Mouse (Mus musculus): ENCODE data around the gene Mapk8ip1. TPM values are rescaled to one million over a fixed set of nuclear protein-coding genes. Genes with fewer than 3 reads are reported as not detected.

Mapk8ip1 gene
- polyA plus RNA-seq, 1 experiment from 2014 or later: 2.6 TPM

DNA sequence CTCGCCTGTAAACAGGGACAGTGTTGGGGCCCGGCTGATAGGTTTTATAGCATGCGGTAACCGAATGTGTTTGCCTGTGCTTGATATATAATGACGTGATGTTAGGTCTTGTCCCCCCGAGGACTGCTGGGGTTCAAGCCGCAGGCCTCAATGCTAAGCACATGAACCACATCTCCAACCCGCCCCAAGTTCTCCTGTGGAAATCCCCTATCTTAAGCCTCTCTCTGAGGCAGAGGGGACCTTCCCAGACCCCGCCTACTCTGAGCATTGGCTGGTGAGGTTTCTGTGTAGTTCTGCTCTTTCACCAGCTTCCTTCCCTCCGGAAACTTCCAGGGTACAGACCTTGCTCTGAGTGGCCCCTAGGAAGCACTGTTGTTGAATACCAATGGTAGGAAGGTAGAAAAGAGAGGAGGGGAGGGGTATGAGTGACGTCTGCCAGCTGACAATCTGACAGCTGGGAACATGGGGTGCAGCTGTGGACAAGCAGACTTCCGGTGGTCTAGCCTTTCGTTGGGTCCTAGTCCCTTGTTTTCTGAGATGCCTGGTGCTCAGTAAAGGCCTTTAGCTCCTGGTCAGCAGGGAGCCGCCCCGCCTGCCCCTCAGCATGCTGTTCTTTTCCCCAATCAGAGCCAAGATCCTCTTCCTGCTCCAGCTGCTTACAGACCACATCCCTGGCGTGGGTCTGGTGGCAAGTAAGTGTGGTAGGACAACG is 21.1 kb downstream of the Mapk8ip1 start:
- H3K36me3 ChIP-seq (replicated peaks; ENCODE audit: insufficient read depth, low read length): peaks cover 53% of the 10 kb centered on the region
- DNase-seq: no peak
- no peak overlapping the region for H3K4me2 ChIP-seq (ENCODE audit: low read depth, low read length)
- no peak for TF ChIP-seq EP300 (IDR thresholded peaks at IDR 0.05; ENCODE audit: low read depth)
- no peak for TF ChIP-seq CTCF (IDR thresholded peaks at IDR 0.05; ENCODE audit: low read depth)
- no peak overlapping the region for H3K9ac ChIP-seq (replicated peaks)
- H3K4me1 ChIP-seq (ENCODE audit: insufficient read depth): peaks cover 10% of the 10 kb centered on the region
- H3K27me3 ChIP-seq (ENCODE audit: insufficient read depth, low read length): no peaks in the 10 kb centered on the region
- ATAC-seq: no peak
- no peak overlapping the region for H3K4me3 ChIP-seq (ENCODE audit: low read depth, low read length)
- no peak overlapping the region for H3K27ac ChIP-seq (ENCODE audit: low read depth)
- H3K9me3 ChIP-seq (ENCODE audit: low read length): no peaks in the 10 kb centered on the region
- WGBS (ENCODE audit: insufficient replicate concordance): 79% methylated on average over 17 of the region's 17 CpGs

DNA sequence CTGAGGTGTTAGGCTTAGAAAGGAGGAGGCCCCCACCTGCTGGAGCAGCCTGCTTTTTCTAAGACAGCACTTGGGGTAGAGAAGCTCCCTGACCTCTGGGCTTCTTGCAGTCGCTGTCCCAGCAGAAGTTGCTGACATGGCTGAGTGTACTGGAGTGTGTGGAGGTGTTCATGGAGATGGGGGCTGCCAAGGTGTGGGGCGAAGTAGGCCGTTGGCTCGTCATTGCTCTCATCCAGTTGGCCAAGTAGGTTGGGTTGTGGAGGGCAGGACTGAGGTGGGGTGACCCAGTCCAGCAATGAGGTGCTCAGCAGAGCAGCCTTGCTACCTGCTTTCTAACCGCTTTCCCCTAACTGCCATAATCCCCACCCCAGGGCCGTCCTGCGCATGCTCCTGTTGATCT is 23.7 kb downstream of the Mapk8ip1 start:
- DNase-seq: no peak
- no peak overlapping the region for H3K9ac ChIP-seq (replicated peaks)
- H3K27ac ChIP-seq (ENCODE audit: low read depth): no peak overlapping the region
- H3K36me3 ChIP-seq (replicated peaks; ENCODE audit: insufficient read depth, low read length): peaks cover 49% of the 10 kb centered on the region
- no peak overlapping the region for H3K4me3 ChIP-seq (ENCODE audit: low read depth, low read length)
- no peaks in the 10 kb centered on the region for H3K9me3 ChIP-seq (ENCODE audit: low read length)
- H3K4me1 ChIP-seq (ENCODE audit: insufficient read depth): peaks cover 14% of the 10 kb centered on the region
- TF ChIP-seq EP300 (IDR thresholded peaks at IDR 0.05; ENCODE audit: low read depth) (no peak), CTCF (IDR thresholded peaks at IDR 0.05; ENCODE audit: low read depth) (no peak)
- H3K27me3 ChIP-seq (ENCODE audit: insufficient read depth, low read length): no peaks in the 10 kb centered on the region
- no peak for ATAC-seq
- WGBS (ENCODE audit: insufficient replicate concordance): 93% methylated on average over 7 of the region's 7 CpGs
- no peak overlapping the region for H3K4me2 ChIP-seq (ENCODE audit: low read depth, low read length)

DNA sequence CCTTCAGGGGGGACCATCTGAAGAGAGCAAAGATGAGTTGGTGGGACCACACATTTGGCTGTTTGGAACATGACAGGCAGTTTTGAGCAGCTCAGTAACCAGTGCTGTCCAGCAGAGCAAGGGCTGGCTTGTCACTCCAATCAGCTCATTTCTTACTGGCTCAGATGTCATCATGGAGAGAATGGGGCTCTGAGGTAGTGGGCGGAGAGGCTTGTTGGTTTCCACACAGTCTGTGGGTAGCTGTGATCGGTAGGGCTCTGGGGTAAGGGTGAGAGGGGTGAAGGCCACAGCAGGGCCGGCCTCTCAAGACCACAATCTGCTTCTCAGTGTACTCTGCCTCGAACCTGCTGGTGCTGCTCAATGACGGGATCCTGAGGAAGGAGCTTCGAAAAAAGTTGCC is 24.8 kb downstream of the Mapk8ip1 start:
- 58% methylated on average over 6 of the region's 6 CpGs for whole genome bisulfite sequencing (ENCODE audit: insufficient replicate concordance)
- DNase-seq: peak; percentile 54

DNA sequence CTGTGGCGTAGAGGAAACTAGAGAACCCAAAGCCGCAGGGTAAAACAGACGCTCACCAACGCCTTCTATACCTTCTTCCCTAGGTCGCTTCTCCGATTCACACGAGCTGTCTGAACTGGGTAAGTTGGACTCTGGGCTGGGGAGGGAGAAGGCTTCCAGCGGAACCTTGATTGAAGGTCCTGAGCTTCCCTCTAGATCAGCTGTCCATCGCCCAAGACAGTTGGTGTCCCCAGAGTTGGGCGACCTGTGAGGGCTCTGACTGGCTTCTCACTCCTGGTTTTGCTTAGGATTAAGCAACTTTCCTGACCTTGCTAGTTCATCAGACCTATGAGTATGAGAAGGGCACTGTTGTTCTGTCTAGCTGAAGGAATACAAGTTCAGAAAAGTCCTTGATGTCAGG is 25.3 kb downstream of the Mapk8ip1 start:
- Histone ChIP-seq H3K4me1 (ENCODE audit: insufficient read depth) (peaks cover 24% of the 10 kb centered on the region), H3K4me3 (ENCODE audit: low read depth, low read length) (peak overlapping the region; percentile 85), H3K9me3 (ENCODE audit: low read length) (no peaks in the 10 kb centered on the region), H3K27ac (ENCODE audit: low read depth) (peak overlapping the region; percentile 89), H3K4me2 (ENCODE audit: low read depth, low read length) (peak overlapping the region; percentile 95), H3K9ac (replicated peaks) (peak overlapping the region; percentile 83), H3K27me3 (ENCODE audit: insufficient read depth, low read length) (peaks cover 6% of the 10 kb centered on the region), H3K36me3 (replicated peaks; ENCODE audit: insufficient read depth, low read length) (peaks cover 37% of the 10 kb centered on the region)
- ATAC-seq (no peak), DNase-seq (peak; percentile 31)
- WGBS (ENCODE audit: insufficient replicate concordance): 6% methylated on average over 10 of the region's 10 CpGs
- no peak for TF ChIP-seq CTCF (IDR thresholded peaks at IDR 0.05; ENCODE audit: low read depth)
- no peak for TF ChIP-seq EP300 (IDR thresholded peaks at IDR 0.05; ENCODE audit: low read depth)

More for the DNA sequence above, 24.8 kb downstream of the Mapk8ip1 start:
- peaks cover 42% of the 10 kb centered on the region for H3K36me3 ChIP-seq (replicated peaks; ENCODE audit: insufficient read depth, low read length)
- H3K4me2 ChIP-seq (ENCODE audit: low read depth, low read length): peak overlapping the region; percentile 95
- peak; percentile 53 for ATAC-seq
- H3K27me3 ChIP-seq (ENCODE audit: insufficient read depth, low read length): 0 out of 2 replicates have a peak, but pooled peaks cover under 1% of the 10 kb centered on the region
- no peaks in the 10 kb centered on the region for H3K9me3 ChIP-seq (ENCODE audit: low read length)
- peak overlapping the region; percentile 83 for H3K9ac ChIP-seq (replicated peaks)
- peak overlapping the region; percentile 85 for H3K4me3 ChIP-seq (ENCODE audit: low read depth, low read length)
- TF ChIP-seq EP300 (IDR thresholded peaks at IDR 0.05; ENCODE audit: low read depth): no peak
- TF ChIP-seq CTCF (IDR thresholded peaks at IDR 0.05; ENCODE audit: low read depth): no peak
- H3K27ac ChIP-seq (ENCODE audit: low read depth): peak overlapping the region; percentile 89
- H3K4me1 ChIP-seq (ENCODE audit: insufficient read depth): peaks cover 18% of the 10 kb centered on the region

DNA sequence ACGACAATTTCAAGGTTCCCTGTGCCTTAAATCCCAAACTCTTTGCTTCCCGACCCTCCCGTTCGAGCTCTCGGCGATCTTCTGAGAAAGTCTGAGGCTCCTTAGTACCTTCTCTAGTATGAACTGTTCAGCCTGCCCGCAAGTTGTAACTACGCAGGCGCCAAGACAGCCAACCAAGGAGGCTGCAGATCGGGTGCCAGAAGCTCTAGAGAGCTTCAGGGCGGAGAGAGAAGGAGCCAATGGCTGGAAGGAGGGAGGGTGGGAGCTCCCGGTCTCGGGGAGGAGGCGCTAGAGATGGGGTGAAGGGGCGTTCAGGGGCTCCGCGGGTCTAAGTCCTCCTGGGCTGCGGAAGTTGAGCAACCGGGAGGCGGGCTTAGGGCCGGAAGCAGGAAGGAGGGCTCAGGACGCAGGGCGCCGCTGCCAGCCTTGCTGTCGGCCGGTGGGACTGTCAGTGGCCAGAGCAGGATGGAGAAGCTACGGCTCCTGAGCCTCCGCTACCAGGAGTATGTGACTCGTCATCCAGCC is 25.9 kb downstream of the Mapk8ip1 start:
- ATAC-seq: peak; percentile 91
- H3K27me3 ChIP-seq (ENCODE audit: insufficient read depth, low read length): peaks cover 12% of the 10 kb centered on the region
- H3K27ac ChIP-seq (ENCODE audit: low read depth): peak overlapping the region; percentile 89
- peak; percentile 96 for DNase-seq
- no peaks in the 10 kb centered on the region for H3K9me3 ChIP-seq (ENCODE audit: low read length)
- under 1% methylated on average over 25 of the region's 29 CpGs for WGBS (ENCODE audit: insufficient replicate concordance)
- peaks cover 24% of the 10 kb centered on the region for H3K4me1 ChIP-seq (ENCODE audit: insufficient read depth)
- H3K4me2 ChIP-seq (ENCODE audit: low read depth, low read length): peak overlapping the region; percentile 95
- H3K9ac ChIP-seq (replicated peaks): peak overlapping the region; percentile 83
- H3K4me3 ChIP-seq (ENCODE audit: low read depth, low read length): peak overlapping the region; percentile 85
- TF ChIP-seq CTCF (IDR thresholded peaks at IDR 0.05; ENCODE audit: low read depth) (no peak), EP300 (IDR thresholded peaks at IDR 0.05; ENCODE audit: low read depth) (peak; percentile 73; the same call in 1 of the 2 replicates)
- H3K36me3 ChIP-seq (replicated peaks; ENCODE audit: insufficient read depth, low read length): peaks cover 31% of the 10 kb centered on the region

DNA sequence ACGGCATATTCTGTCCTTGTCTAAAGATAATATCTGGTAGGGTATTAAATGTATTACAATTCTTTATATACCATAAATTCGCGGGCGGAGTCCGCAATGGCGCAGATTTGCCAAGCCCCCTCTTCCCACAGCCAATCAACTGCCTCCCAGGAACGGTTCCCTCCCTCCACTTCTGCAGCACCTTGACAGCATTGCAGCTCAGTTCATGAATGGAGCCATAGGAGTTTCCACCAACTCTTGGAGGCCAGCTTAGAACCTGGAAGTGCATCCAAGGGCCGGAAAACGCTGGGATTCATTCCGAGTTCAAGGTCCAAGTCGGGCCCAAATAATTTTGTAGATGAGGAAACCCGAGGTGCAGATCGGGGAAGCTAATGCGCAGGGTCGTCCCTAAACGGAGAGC is 26.5 kb downstream of the Mapk8ip1 start, which contains the start of the genes Pex16 and Large2:
Gene Pex16 (plus strand): TSS at position 163 of the 400 bp plus-strand sequence.
Gene Large2 (minus strand): TSS at position 356 of the 400 bp plus-strand sequence.
- H3K27ac ChIP-seq (ENCODE audit: low read depth): peak within 1 kb of the TSS; percentile 89
- peaks cover 24% of the 10 kb centered on the region for H3K36me3 ChIP-seq (replicated peaks; ENCODE audit: insufficient read depth, low read length)
- H3K27me3 ChIP-seq (ENCODE audit: insufficient read depth, low read length): peaks cover 15% of the 10 kb centered on the region
- no peak for TF ChIP-seq EP300 (IDR thresholded peaks at IDR 0.05; ENCODE audit: low read depth)
- no peak for TF ChIP-seq CTCF (IDR thresholded peaks at IDR 0.05; ENCODE audit: low read depth)
- WGBS (ENCODE audit: insufficient replicate concordance): 3% methylated on average over 16 of the region's 16 CpGs
- H3K4me3 ChIP-seq (ENCODE audit: low read depth, low read length): peak within 1 kb of the TSS; percentile 85
- peak within 1 kb of the TSS; percentile 83 for H3K9ac ChIP-seq (replicated peaks)
- peaks cover 24% of the 10 kb centered on the region for H3K4me1 ChIP-seq (ENCODE audit: insufficient read depth)
- ATAC-seq (no peak), DNase-seq (peak; percentile 49)
- no peaks in the 10 kb centered on the region for H3K9me3 ChIP-seq (ENCODE audit: low read length)
- H3K4me2 ChIP-seq (ENCODE audit: low read depth, low read length): peak within 1 kb of the TSS; percentile 95

All from liver, postnatal 0 days (tissue).